Mouse (Mus musculus) kidney, postnatal 25 days (tissue): Measurements from ENCODE around the gene Cckbr.
"Not testable (repeated sequence)": the region's sequence is repeated elsewhere in the genome, so short reads cannot be mapped to it uniquely, and the experiment has no call there.

Source experiments
- DNase-seq, 2 experiments: peaks; one replicate each; pipeline ENCODE4 v3.0.0; 2021; ENCODE audit warnings: mixed read lengths in 2 of 2

Gene Cckbr

GRCm38 (mm10) chr7:105437979-105438772 lies 12.6 kb downstream of the Cckbr start:
- DNase-seq, result no peak

GRCm38 (mm10) chr7:105441426-105441825 lies 15.9 kb downstream of the Cckbr start:
- no peak for DNase-seq

- DNase-seq, result no peak
Observed at GRCm38 (mm10) chr7:105445076-105445475, 19.5 kb downstream of the Cckbr start.

GRCm38 (mm10) chr7:105453345-105453744 lies 27.8 kb downstream of the Cckbr start:
- DNase-seq, result not testable (repeated sequence)

- DNase-seq, result no peak
Observed at GRCm38 (mm10) chr7:105458546-105458945, 33.0 kb downstream of the Cckbr start.

GRCm38 (mm10) chr7:105465505-105465904 lies 40.0 kb downstream of the Cckbr start:
- not testable (repeated sequence) for DNase-seq

- DNase-seq, result no peak
Observed at GRCm38 (mm10) chr7:105472607-105473006, 47.1 kb downstream of the Cckbr start.

GRCm38 (mm10) chr7:105474771-105475315 lies 49.3 kb downstream of the Cckbr start:
- no peak for DNase-seq

- DNase-seq, result peak in 1 of 2 experiments; percentile 48
Observed at GRCm38 (mm10) chr7:105475396-105475949, 49.9 kb downstream of the Cckbr start.

- no peak for DNase-seq
Observed at GRCm38 (mm10) chr7:105476683-105477432, 51.3 kb downstream of the Cckbr start.

GRCm38 (mm10) chr7:105477433-105477700 lies 51.8 kb downstream of the Cckbr start:
- no peak for DNase-seq

- peak; percentile 63 to 64 for DNase-seq
Observed at GRCm38 (mm10) chr7:105477841-105478240, 52.3 kb downstream of the Cckbr start.

- DNase-seq, result no peak
Observed at GRCm38 (mm10) chr7:105478344-105478743, 52.8 kb downstream of the Cckbr start.

- no peak for DNase-seq
Observed at GRCm38 (mm10) chr7:105479232-105479631, 53.7 kb downstream of the Cckbr start.

- DNase-seq, result no peak
Observed at GRCm38 (mm10) chr7:105480081-105480480, 54.5 kb downstream of the Cckbr start.

- peak; percentile 67 to 71 for DNase-seq
Observed at GRCm38 (mm10) chr7:105480561-105481504, 55.3 kb downstream of the Cckbr start.

GRCm38 (mm10) chr7:105481505-105482411 lies 56.2 kb downstream of the Cckbr start, which contains the start of gene Cavin3:
Gene Cavin3, minus strand, starts transcription at chr7:105482300.
- peak; percentile 77 to 87 for DNase-seq

- DNase-seq, result peak; percentile 53 to 69
Observed at GRCm38 (mm10) chr7:105482426-105482825, 56.9 kb downstream of the Cckbr start.

- DNase-seq, result peak in 1 of 2 experiments; percentile 47
Observed at GRCm38 (mm10) chr7:105485029-105485428, 59.5 kb downstream of the Cckbr start.

- DNase-seq, result no peak
Observed at GRCm38 (mm10) chr7:105487104-105487876, 61.8 kb downstream of the Cckbr start.
